Mouse (Mus musculus): ENCODE results near the gene Mybph.
"Not testable (repeated sequence)": the region's sequence is repeated elsewhere in the genome, so short reads cannot be mapped to it uniquely, and the experiment has no call there.

The Mybph gene

GRCm38 (mm10) chr1:134233681-134234454 lies 40.6 kb downstream of the Mybph start:
- DNase-seq (ENCODE audit: low spot score in 2 of 2) = no peak

DNA sequence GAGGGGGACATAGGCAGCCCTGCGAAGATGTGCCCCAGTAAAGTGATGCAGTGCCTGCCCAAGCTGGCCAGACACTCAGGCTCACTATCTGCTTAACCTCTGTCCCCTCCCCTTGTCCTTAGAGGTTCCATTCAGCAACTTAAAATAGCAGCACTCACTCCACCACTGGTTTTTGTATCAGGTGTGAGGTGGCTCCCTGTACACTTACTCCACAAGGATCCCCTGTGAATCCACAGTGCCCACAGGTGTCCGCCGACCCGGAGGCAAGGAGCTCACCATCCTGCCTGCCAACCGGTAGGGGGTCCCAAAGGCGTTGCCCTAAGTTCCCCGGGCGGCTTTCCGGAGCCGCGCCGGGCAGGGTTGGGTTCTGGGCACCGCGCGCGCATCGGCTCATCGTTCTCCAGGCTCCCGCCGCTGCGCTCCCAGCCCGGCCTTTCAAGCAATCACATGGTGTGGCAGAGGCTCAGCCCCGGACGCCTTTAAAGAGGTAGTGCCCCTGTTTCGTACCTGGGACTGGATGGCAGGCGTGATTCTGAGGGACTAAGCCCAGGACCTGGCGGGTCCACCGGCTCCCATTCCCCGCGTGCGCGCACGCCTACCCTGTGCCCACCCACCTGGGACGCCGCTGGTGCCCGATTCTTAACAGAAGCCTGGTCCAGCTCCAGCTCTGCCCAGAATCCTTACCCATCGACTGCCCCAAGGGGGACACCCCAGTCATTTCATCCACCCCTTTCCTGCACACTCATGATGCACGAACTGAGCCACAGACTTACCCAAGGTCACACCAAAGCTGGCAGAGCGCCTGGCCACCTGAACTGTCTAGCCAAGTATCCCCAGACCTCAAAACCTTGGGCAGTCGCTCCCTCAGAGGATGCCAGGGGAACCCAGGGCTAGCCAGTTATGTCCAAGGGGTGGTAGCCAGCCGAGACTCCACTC lies 41.5 kb downstream of the Mybph start:
- peak; percentile 70 to 74 for DNase-seq (ENCODE audit: low spot score in 2 of 2)

- no peak for DNase-seq (ENCODE audit: low spot score in 2 of 2)
These were observed 42.2 kb downstream of the Mybph start, which contains the start of gene Adora1 for GRCm38 (mm10) chr1:134235391-134235921. Gene Adora1 (minus strand): TSS chr1:134235431.

GRCm38 (mm10) chr1:134236142-134236541 lies 42.9 kb downstream of the Mybph start:
- no peak for DNase-seq (ENCODE audit: low spot score in 2 of 2)

GRCm38 (mm10) chr1:134237438-134237837 lies 44.2 kb downstream of the Mybph start:
- DNase-seq (ENCODE audit: low spot score in 2 of 2) = no peak

- peak in 1 of 2 experiments; percentile 65 for DNase-seq (ENCODE audit: low spot score in 2 of 2)
These were observed 47.5 kb downstream of the Mybph start for GRCm38 (mm10) chr1:134240701-134241100.

DNA sequence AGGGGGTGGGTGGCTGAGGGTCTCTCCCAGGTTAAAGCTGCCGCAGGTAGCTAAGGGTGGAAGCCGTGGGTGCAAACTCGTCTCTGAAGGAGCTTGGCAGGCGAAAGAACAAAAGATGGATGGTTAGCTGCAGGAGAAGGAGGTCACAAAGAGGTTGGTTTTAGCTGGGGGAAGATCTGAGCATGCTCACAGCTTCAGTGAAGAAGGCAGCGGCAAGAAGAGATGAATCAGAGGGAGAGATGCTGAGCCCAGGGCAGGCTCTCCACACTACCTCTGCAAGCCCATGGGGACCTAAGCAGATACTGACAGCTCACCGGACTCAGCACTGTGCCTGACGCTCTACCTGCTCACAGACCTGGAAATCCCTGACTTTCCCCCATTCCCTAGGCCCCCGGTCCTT lies 48.0 kb downstream of the Mybph start:
- no peak for DNase-seq (ENCODE audit: low spot score in 2 of 2)

- DNase-seq (ENCODE audit: low spot score in 2 of 2) = no peak
These were observed 49.0 kb downstream of the Mybph start for GRCm38 (mm10) chr1:134242286-134242685.

DNA sequence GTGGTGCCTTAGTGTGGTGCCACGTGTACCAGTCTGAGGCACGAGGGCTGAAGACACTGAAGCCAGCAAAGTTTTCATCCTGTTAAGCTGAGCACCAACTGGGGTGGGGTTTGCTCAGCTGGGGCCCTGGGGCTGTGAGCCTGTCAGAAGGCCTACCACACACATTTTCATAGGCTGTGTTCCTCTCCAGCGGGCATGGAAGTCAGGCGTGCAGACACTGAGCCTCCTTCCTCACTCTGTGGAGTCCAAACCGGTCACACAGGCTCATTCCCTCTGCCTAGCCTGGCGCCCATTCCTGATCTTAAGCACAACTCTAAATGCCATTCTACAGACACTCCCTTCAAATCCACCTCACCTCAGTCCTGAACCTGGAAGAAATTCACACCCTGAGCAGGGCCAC lies 50.3 kb downstream of the Mybph start:
- no peak for DNase-seq (ENCODE audit: low spot score in 2 of 2)

- peak; percentile 81 to 84 for DNase-seq (ENCODE audit: low spot score in 2 of 2)
These were observed 51.0 kb downstream of the Mybph start for GRCm38 (mm10) chr1:134243948-134244914.

DNA sequence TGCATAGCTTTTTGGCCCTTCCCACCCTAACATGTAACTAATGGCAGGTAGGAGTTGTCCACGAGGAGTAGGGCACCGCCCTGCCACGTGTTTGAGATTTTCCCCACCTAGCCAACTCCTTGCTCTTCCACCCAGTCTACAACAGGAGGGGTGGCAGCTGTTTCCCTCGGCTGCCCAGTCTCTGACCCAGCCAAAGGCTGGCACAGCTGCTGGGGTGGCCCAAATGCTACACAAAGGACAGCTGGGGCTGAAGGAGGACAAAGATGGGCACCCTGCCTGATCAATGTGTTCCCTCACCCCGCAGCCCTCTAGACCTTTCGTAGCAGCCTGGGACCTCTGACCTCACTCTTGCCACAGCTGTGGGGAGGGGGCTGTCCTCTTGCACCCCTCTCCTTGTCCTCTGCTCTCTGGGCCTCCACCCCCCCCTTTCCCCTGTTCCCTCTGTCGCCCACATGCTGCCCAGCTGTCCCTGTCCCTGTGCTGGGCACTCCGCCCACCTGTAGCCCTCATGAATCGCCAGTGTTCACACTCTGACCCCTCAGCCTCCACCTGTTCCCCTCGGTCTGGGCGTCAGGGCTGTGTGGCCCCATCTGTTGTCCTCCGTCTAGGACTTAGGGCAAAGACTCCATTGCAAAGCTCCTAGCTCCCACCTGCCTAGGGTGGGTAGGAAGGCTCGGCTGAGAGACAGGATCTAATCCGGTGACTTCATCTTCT lies 51.9 kb downstream of the Mybph start:
- no peak for DNase-seq (ENCODE audit: low spot score in 2 of 2)

DNA sequence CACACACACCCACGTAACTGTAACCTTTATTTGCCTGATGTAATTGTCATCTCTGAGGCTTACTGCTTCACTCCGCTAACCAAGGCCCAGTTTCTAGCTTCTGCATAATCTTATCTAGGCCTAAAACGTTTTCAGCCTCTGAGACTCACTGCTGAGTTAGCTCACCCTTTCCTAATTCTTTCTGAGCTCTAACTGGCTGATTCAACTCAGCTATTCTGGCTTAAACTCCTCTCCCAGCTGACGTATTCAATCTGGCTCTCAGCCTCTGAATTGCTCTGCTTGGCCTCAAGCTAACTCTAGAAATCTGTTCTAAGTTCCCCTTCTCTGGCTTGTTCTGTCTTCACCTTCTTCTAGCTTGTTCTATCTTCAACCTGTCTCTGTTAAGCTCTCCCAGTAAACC lies 53.3 kb downstream of the Mybph start:
- DNase-seq (ENCODE audit: low spot score in 2 of 2) = no peak

GRCm38 (mm10) chr1:134249681-134250080 lies 56.4 kb downstream of the Mybph start:
- not testable (repeated sequence) for DNase-seq (ENCODE audit: low spot score in 2 of 2)
